Mouse (Mus musculus) mouse trophoblast stem cell (cell line): ENCODE data around the gene Casz1.

Source experiments
- in situ Hi-C, 2 experiments: fragments of 300-500 bp; cut with MseI, MboI; formaldehyde crosslinking; loops; 2 replicates in 1 of 2; 3 replicates in 1 of 2; pipeline ENCODE4 v1.15.1; 2025

The Casz1 gene

DNA sequence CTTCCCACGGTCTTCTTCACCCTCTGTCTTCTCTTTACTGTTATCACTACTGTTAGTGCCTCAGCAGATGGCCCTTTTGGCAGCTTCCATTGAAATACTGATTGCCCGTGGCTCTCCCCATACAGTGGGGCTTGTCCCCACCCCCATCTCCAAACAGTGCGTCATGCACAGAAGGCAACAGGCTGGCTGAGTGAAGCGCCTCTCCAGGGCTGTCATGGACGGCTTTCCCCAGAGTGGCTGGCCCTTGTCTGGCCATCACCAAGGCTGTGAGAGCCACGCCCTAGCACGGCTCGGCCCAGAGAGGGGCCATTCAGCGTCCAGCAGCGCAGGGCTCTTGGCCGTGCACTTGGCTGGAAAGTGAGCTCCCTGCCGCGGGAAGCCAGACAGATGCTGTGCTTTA, 131.0 kb downstream of the Casz1 start:
- in situ Hi-C loops: no loop called here

DNA sequence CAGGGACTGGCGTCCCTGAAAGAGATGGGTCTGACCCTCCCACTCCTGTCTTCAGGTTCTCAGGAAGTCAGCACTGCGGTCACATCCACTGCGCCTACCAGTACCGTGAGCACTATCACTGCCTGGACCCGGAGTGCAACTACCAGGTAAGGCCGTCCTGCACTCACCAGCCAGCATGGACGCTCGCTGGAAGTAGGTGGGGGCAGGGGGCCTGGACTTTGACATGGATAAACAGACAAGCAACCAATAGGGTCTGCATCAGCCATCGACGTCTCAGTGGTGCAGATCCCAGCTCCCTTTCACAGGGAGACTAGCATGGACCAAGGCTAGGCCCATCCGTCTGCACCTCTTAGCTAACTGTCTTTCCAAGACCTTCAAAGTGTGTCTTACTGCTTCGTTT, 131.9 kb downstream of the Casz1 start:
- in situ Hi-C loops: no loop called here

GRCm38 (mm10) chr4:148936727-148937126, 132.5 kb downstream of the Casz1 start:
- in situ Hi-C loops: no loop called here

DNA sequence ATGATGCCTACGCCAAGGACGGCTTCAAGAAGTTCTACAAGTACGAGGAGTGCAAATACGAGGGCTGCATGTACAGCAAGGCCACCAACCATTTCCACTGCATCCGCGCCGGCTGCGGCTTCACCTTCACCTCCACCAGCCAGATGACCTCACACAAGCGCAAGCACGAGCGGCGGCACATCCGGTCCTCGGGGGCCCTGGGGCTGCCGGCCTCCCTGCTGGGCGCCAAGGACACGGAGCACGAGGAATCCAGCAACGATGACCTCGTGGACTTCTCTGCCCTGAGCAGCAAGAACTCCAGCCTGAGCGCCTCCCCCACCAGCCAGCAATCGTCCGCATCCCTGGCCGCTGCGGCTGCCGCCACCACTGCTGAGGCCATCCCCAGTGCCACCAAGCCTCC, 134.3 kb downstream of the Casz1 start:
- in situ Hi-C loops: no loop called here

DNA sequence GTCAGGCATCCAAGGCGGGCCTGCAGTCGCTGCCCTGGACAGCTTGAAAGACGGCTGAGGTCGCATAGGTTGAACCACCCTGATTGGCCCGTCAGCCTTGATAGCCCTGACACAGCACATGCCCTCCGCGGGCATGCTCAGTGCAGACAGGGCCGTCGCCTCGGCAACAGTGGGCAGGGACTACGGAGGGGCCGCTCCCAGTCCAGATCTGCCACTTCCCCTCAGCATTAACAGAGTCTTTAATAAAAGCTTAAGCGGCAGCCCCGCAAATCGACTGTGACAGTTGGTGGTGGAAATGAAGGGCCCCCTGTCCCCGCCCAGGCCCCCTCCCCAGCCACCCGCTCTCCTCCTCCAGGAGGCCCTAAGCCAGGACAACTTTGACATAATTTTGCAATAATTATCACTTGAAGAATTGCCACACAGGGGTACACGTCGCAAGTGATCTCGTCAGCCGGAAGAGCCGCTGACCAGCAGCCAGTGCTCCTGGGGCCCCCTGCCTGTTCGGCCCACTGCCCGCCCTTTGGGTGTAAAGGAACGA, 136.5 kb downstream of the Casz1 start:
- in situ Hi-C loops: no loop called here

DNA sequence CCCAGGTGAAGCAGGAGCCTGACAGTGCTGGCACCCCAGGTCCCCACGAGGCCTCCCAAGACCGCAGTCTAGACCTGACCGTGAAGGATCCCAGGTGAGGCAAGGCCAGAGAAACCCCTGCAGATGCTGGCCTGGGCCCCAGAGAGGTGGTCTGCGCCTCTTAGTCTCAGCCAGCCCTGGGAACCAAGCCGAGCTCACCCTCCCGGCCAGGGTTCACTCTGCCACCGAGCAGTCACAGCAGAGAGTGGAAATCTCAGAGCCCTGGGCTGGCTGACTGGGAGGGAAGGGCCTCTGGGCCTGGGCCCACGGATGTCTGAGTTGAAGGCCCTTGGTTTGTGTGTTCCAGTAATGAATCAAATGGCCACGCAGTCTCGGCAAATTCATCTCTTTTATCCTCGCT, 137.1 kb downstream of the Casz1 start:
- in situ Hi-C loops: no loop called here

DNA sequence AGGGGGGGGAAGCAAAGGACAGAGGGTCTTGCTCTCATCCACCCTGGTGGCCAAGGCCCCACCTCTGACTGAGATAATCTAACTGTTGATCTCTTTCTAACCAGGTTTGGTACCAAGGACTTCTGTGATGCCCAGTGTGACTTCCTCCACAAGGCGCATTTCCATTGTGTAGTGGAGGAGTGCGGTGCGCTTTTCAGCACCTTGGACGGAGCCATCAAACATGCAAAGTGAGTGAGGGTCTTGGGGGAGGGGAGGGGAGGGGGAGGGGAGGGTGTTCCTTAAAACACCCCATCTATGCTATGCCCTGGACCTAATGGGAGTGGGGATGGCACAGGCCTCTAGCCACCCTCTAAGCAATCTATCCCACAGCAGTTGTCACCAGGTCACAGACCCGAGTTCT, 138.9 kb downstream of the Casz1 start:
- in situ Hi-C loops: no loop called here

DNA sequence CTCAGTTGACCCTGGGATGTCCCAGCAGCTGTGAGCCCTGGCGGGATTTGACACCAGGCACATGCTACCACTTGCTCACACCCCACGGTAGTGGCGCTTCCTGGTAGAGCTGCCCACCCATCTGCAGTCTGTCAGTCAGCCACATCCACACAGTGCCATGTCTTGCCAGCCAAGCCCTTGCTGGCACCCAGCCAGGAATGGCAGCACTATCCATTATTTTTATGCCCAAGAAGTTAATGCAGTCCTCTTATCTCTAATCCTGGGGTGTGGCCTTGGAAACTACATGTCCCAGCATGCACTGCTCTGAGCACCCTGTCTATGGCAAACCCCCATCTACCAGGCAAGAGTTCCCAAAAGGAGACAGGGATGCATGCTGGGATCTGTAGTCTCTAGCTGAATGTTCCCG, 141.2 kb downstream of the Casz1 start:
- in situ Hi-C loops: no loop called here

- in situ Hi-C loops: no loop called here
These were observed 141.8 kb downstream of the Casz1 start for GRCm38 (mm10) chr4:148946071-148946470.

DNA sequence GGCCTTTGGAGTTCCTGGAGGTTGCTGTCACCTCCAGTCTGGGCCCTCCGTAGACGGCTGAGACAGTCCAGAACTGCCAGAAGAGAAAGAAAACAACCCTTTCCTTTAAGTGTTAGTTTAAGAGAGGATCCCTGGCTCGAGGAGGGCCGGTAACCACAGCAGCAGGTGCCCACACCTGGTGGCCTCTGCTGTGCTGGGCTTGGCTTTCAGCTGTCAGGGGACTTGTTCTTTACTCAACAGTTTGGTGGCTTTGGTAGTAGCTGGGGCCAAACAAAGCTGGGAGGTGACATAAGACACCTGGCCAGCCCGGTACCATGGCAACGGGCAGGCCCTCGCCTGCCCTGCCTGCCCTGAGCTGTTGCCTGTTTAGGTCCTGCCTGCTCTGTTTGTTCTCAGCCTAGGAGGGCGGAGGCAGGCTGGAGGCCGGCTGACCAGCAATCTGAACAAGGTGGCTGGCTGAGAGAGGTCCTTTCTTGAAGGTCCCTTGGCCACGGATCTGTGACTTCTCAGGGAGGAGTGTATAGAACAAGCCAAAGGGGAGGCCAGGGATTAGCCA, 143.7 kb downstream of the Casz1 start:
- in situ Hi-C loops: no loop called here

DNA sequence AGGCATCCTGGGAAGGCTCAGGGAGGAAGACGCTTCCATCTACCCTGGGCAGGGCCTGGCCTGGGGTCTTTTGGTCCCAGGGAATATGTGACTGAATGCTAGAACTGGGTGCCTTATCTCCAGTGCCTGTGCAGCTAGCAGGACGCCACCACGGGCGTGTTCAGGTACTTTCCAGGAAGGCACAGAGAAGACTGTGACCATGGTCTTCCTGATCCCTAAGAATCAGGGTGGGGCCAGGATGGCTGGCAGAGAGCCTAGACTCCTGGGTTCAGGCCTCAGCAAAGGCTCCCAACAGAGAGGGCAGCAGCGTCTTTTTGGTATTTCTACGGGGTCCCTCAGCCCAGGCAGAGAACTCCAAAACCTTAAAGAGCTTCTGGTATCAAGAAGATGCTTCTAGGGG, 146.3 kb downstream of the Casz1 start:
- in situ Hi-C loops: no loop called here

DNA sequence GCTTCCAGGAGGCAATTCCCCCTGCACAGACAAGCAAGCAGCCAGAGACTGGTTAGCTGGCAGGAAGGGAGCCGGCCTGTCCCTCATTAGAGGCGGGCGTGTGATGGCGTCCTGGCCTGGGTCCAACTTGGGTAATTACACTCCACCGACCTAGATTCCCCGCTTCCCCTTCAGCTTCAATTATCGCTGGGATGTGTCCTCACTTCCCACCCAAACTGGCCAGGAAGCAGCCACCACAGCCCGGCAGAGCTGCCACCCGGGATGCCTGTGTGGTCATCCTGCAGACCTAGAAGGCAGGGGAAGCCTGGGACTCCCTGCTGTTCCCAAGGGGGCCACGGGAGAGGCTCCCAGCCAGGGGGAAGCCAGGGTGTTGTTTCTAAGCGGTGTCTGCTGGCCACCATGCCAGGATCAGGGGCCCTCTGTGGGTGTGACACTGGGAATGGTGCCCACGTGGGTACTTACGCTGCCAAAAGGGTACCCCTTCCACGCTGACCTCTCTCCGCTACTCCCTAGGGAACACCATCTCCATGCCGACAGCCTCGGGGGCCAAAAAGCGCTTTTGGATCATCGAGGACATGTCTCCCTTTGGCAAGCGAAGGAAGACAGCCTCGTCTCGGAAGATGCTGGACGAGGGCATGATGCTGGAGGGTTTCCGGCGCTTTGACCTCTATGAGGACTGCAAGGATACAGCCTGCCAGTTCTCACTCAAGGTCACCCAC, 146.9 kb downstream of the Casz1 start:
- in situ Hi-C loops: no loop called here

- in situ Hi-C loops: no loop called here
These were observed 147.6 kb downstream of the Casz1 start for GRCm38 (mm10) chr4:148951821-148952291.

GRCm38 (mm10) chr4:148952328-148953222, 148.3 kb downstream of the Casz1 start:
- in situ Hi-C loops: no loop called here

DNA sequence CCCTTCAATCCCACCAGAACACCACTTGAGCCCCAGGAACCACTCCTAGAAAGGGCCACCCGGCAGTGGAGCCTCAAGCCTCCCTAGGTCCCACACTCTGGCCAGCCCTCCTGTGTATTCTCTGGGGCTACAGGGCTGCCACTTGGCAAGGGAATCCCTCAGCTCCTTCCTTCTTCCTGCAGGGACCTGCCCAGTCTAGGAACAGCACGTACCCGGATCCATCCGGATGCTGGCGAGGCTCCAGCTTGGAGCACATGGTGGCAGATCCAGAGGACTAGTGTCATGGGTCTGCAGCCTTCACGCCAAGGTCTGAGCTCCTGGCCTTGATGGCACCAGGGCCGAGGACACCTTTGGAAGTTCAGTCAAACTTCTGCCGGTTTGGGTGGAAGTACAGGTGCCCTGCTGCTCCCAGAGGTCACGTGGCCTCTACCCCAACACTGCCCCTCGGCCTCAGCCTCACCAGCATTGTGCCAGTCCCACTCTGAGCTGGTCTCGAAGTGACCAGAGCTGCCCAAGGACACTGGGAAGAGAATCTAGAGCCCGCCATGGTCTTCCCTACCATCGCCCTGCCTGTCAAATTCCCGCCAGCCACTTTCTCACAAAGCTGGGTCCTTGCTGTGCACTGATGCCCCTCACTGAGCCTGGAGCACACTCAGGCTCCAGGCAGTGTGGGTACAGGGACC, 151.0 kb downstream of the Casz1 start:
- in situ Hi-C loops: no loop called here

- in situ Hi-C loops: no loop called here
These were observed 155.8 kb downstream of the Casz1 start for GRCm38 (mm10) chr4:148960011-148960410.

GRCm38 (mm10) chr4:148961081-148961480, 156.9 kb downstream of the Casz1 start:
- in situ Hi-C loops: no loop called here

DNA sequence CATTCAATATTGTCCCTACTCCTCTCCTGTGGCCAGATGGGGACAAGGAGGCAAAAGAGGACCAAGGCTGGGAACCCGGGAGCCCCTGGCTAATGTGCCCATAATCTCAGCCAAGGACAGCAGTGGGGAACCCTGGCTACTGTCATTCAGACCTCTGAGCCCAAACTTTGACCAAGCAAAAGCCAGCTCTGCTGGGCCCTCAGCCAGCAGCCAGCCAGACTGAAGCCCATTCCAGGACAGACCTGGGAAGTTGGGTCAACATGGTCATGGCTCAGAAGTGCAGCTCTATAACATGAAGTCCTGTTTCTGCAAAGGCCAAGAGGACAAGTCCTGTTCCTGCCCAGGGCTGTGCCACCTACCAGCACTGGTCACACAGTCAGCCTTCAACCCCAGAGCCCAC, 157.9 kb downstream of the Casz1 start:
- in situ Hi-C loops: no loop called here

DNA sequence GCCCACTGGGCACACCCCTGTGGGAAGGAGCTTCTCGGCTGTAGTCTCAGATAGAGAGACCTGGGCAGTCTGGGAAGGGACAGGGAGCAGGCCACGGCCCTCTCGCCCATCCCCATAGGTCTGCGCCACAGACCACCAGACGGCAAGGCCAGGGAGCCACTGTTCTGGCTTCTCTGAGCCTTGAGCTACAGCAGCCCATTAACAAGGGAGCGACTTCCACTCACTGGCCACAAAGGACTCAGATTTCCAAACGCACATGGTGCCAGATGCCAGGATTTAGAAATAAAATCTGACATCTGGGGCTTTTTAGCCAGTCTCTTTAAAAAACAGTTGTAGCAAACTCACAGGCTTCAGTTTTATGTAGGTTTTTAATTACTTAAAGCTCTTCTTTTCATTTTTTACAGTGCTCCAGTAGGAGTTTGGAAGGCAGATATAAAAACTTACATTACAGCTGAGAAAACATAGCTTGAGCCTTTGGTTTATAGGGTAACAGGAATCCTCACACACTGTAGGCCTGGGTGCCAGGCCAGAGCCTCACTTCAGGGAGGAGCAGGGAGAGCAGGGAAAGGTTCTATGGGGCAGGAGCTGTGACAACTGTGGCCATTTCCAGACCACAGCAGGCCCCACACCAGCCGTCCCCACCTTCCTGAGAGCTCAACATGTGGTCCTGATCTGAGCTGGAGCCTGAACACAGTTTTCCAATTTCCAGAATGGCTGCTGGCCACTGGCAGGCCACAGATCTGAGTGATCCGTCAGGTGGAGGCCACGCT, 160.5 kb downstream of the Casz1 start:
- in situ Hi-C loops: no loop called here

DNA sequence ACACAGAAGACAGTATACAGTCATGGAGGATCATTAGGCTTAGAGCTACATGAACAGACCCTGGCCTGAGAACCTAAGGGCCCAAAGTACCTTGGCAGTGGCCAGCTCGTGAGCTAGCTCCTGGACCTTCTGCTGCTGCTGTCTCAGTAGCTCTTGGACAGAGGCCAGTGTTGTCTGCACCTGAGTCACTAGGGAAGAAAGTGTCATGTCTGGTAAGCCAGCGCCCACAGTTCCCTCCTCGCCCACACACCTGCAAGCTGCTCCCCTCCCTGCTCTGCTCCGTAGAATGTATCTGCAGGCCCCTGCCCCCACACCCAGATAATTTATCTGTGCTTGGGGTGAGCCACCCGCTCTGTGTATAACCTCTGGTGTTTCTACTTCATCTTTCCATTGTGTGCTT, 161.9 kb downstream of the Casz1 start:
- in situ Hi-C loops: no loop called here

GRCm38 (mm10) chr4:148968859-148969258, 164.6 kb downstream of the Casz1 start:
- in situ Hi-C loops: no loop called here
